Mouse (Mus musculus) heart, embryonic 16.5 days (tissue): ENCODE data around the gene Gadd45g. TPM values are rescaled to one million over a fixed set of nuclear protein-coding genes. Genes with fewer than 3 reads are reported as not detected.
A peak's percentile ranks its signal among the peaks of the same experiment; 100 is the strongest.

ENCODE experiments used
- ATAC-seq: fragments of 200-750 bp; cut with Nextera tagmentation; replicated peaks from 2 replicates; pipeline ENCODE4 v1.8.0; 2017; ENCODE audit warnings: moderate number of reproducible peaks; ENCODE audit not compliant: insufficient read depth, low FRiP score; ENCODE audit errors: extremely low read depth
- H3K27ac ChIP-seq: fragments of 300-500 bp; sonication (generic); 2 replicates; pipeline ENCODE4 v1.5.1; 2014; ENCODE audit warnings: mild to moderate bottlenecking, low read length, control low read depth, moderate library complexity
- H3K27me3 ChIP-seq: fragments of 300-500 bp; sonication (generic); 2 replicates; pipeline ENCODE4 v1.6.1; 2014; ENCODE audit warnings: low read length, mixed read lengths; ENCODE audit not compliant: control insufficient read depth, insufficient read depth
- H3K36me3 ChIP-seq: fragments of 300-500 bp; sonication (generic); 2 replicates; pipeline ENCODE4 v1.6.1; 2014; ENCODE audit not compliant: control insufficient read depth, insufficient read depth
- H3K4me1 ChIP-seq: fragments of 300-500 bp; sonication (generic); 2 replicates; pipeline ENCODE4 v1.6.1; 2014; ENCODE audit warnings: low read length, mixed read lengths; ENCODE audit not compliant: control insufficient read depth, insufficient read depth
- H3K4me2 ChIP-seq: fragments of 300-500 bp; sonication (generic); 2 replicates; pipeline ENCODE4 v1.6.1; 2014; ENCODE audit warnings: low read depth, mild to moderate bottlenecking, control low read depth, low read length
- H3K4me3 ChIP-seq: fragments of 300-500 bp; sonication (generic); 2 replicates; pipeline ENCODE4 v1.5.1; 2014; ENCODE audit warnings: mild to moderate bottlenecking, control low read depth, low read length
- H3K9ac ChIP-seq: fragments of 300-500 bp; sonication (generic); 2 replicates; pipeline ENCODE4 v1.6.1; 2014; ENCODE audit warnings: low read length, control low read depth
- H3K9me3 ChIP-seq: fragments of 300-500 bp; sonication (generic); replicated peaks from 2 replicates; pipeline ENCODE4 v1.6.1; 2016; ENCODE audit warnings: low read length; ENCODE audit not compliant: control insufficient read depth
- WGBS: fragments of 180-500 bp; shearing (Covaris S2); extraction: QIAGEN DNeasy Blood & Tissue Kit; methylation state at CpG from one replicate; pipeline ENCODE4 v1.1.7; 2014; 5-methylcytosine and 5-hydroxymethylcytosine counted together
- polyA plus RNA-seq: library from polyadenylated mRNA; unstranded; fragments of >200 nt; fragmentation: Nextera tagmentation; extraction: Ambion mirVana; gene quantifications from 2 replicates; pipeline ENCODE4 v1.2.1, GENCODE M21; 2015

The Gadd45g gene
- polyA plus RNA-seq, 1 experiment from 2014 or later = 43.1 TPM

DNA sequence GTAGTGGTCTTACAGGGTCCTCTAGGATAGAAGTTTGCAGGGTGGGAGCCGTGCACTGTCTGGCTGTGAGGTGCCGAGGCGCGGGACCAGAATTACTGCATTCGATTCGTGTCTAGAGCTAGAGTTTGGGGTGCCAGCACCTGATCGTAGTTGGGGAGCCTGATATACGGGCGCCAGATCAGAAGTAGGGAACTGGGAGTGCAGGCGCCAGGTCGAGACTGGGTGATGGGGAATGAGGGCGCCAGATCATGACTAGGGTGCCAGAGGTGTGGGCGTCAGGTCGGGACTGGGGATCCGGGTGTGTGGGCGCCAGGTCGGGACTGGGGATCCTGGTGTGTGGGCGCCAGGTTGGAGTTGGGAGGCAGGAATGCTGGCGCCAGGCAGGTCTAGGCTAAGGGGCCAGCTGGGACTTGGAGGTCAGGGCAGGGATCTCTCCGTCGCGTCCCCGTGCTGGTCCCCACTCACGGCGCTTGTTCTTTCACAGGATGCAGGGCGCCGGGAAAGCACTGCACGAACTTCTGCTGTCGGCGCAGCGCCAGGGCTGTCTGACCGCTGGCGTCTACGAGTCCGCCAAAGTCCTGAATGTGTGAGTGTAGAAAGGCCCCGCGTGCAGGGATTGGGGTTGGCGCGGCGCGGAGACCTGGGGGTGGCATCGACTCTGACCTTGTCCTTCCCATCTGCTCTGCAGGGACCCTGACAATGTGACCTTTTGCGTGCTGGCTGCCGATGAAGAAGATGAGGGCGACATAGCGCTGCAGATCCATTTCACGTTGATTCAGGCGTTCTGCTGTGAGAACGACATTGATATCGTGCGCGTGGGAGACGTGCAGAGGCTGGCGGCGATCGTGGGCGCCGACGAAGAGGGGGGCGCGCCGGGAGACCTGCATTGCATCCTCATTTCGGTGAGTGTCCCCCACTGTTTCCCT is 653 bp downstream of the Gadd45g start:
- Histone ChIP-seq H3K36me3 (no peaks in the 10 kb centered on the region), H3K4me1 (peaks cover 30% of the 10 kb centered on the region), H3K27me3 (no peaks in the 10 kb centered on the region), H3K9me3 (no peaks in the 10 kb centered on the region), H3K27ac (peak overlapping the region; percentile 95), H3K4me2 (peak overlapping the region; percentile 96), H3K4me3 (peak overlapping the region; percentile 77), H3K9ac (peak overlapping the region; percentile 84)
- peak; percentile 8 for ATAC-seq
- under 1% methylated on average over 63 of the region's 63 CpGs for WGBS

DNA sequence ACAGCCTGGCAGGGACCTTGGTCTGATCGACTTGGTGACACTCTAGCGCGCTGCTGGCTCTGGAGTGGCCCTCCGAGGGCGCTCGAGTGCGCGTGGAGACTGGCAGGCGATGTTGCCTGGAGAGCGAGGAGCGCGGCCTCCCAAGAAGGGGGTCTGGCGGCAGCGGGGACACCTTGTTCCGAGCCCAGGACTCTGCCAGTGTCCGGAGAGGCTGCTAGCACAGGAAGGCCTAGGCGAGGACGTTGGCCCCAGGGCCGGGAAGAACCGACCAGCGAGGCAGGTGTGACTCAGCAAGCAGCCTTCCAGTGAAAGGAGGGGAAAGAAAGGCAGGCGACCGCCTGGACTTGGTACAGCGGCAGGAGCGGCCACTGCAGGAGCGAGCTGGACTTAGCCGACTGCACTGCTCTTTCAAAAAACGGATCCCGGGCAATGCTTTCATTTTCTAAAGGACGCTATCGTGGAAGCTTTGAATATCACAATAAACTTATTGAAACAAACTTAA is 1.6 kb downstream of the Gadd45g start:
- under 1% methylated on average over 31 of the region's 31 CpGs for WGBS
- Histone ChIP-seq H3K4me3 (peak overlapping the region; percentile 77), H3K36me3 (no peaks in the 10 kb centered on the region), H3K27ac (peak overlapping the region; percentile 95), H3K9me3 (no peaks in the 10 kb centered on the region), H3K4me2 (peak overlapping the region; percentile 96), H3K4me1 (peaks cover 29% of the 10 kb centered on the region), H3K9ac (peak overlapping the region; percentile 84), H3K27me3 (no peaks in the 10 kb centered on the region)
- ATAC-seq = peak; percentile 24; the same call in 1 of the 2 replicates

- peak; percentile 24 for ATAC-seq
- H3K4me2 ChIP-seq = peak overlapping the region; percentile 96
- H3K9me3 ChIP-seq = no peaks in the 10 kb centered on the region
- H3K27me3 ChIP-seq = no peaks in the 10 kb centered on the region
- H3K9ac ChIP-seq = peak overlapping the region; percentile 84
- WGBS = 2% methylated on average over 20 of the region's 20 CpGs
- H3K4me3 ChIP-seq = peak overlapping the region; percentile 77
- H3K36me3 ChIP-seq = no peaks in the 10 kb centered on the region
- H3K4me1 ChIP-seq = peaks cover 35% of the 10 kb centered on the region
- H3K27ac ChIP-seq = peak overlapping the region; percentile 95
Observed at GRCm38 (mm10) chr13:51848481-51849240, 2.2 kb downstream of the Gadd45g start.

DNA sequence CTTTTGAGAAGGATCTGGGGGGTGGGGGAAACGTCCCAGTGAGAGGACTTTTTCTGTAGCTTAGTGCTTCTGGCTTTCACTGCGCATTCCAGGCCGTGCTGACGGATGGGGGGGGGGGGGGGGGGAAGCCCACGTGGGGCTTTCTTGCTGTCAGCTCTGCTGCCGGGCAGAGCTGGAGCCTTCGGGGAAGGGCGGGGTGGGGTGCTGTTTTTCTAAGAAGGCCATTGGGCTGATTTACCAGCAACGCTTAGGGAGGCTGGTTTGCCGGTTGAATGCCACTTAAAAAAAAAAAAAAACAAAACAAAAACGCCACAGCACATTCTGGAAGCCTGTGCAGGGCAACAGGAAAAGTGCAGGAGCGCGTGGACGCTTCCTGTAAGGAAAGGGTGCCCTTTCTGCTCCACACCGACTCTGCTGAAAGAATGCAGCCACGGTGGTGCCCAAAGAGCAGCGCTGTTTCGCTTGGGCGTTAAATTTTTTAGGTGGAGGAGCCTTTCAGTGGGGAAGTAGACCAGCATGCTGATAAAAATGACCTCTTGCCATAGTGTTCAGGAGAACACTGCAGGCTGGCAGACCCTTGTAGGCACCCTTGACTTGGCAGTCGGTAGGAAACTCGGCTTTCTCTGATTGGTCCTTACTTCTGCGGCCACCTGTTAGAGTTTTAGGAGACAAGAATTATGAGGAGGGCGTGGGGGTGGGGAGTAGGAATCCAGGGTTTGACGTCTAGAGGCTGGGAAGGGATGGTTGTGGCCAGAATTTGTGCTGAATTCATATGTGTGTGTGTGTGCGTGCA is 3.0 kb downstream of the Gadd45g start:
- Histone ChIP-seq H3K4me2 (peak overlapping the region; percentile 96), H3K36me3 (no peaks in the 10 kb centered on the region), H3K9me3 (no peaks in the 10 kb centered on the region), H3K9ac (peak overlapping the region; percentile 84), H3K4me3 (peak overlapping the region; percentile 77), H3K27me3 (no peaks in the 10 kb centered on the region), H3K27ac (peak overlapping the region; percentile 95), H3K4me1 (peaks cover 38% of the 10 kb centered on the region)
- ATAC-seq = peak; percentile 31
- WGBS = 7% methylated on average over 25 of the region's 25 CpGs

DNA sequence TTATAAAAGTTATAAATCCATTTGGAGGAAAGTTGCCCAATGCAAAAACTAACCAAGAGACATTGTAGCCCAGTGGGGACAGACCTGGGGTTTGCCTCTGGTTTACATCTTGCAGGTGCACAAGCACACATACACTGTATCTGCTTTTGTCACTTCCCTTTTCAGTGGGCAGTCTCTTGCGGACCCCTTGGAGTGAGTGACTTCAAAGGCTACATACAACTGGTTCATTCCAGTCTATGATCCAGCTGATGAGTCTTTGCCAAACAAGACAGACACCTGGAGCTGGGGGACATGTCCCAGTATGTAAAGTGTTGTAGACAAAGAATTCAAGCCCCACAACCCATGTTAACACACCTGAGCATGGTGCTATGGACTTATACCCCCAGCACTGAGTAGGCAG is 4.1 kb downstream of the Gadd45g start:
- Histone ChIP-seq H3K27ac (no peak overlapping the region), H3K4me2 (no peak overlapping the region), H3K4me1 (peaks cover 36% of the 10 kb centered on the region), H3K36me3 (no peaks in the 10 kb centered on the region), H3K27me3 (no peaks in the 10 kb centered on the region), H3K9ac (no peak overlapping the region), H3K4me3 (no peak overlapping the region), H3K9me3 (no peaks in the 10 kb centered on the region)
- no peak for ATAC-seq
- WGBS = 81% methylated on average over 1 of the region's 1 CpGs

DNA sequence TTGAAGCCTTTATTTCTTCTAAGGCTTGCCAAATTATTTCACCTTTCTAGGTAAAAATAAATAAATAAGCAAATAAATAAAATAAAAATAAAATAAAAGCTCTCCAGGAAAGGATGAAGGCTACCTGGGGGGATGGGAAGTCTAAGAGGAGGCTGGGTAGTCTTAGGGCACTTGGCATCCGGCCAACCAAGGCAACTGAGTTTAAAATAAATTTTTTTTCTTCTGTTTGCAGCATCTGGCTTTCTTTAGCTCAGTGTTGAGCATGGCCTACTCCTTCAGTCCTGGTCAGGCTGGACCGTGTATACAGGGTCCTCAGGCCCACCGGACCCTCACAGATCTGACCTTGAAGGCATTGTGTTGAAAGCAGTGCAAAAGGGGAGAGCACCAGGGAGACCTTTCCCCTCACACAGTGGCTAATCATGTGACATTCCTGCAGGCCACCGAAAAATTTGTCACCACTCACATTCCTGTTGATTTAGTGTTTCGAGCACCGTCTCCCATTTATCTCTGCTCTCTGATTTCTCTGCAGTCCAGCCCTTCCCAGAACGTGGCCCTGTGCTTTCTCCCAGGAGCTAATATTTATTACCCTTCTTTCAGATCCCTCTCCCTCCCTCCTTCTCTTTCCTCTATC is 6.2 kb downstream of the Gadd45g start:
- H3K9ac ChIP-seq = peak overlapping the region; percentile 13; the same call in 1 of the 2 replicates
- no peaks in the 10 kb centered on the region for H3K27me3 ChIP-seq
- no peak overlapping the region for H3K4me3 ChIP-seq
- peaks cover 36% of the 10 kb centered on the region for H3K4me1 ChIP-seq
- no peak for ATAC-seq
- H3K4me2 ChIP-seq = peak overlapping the region; percentile 35; the same call in 1 of the 2 replicates
- no peaks in the 10 kb centered on the region for H3K9me3 ChIP-seq
- no peak overlapping the region for H3K27ac ChIP-seq
- WGBS = 21% methylated on average over 7 of the region's 7 CpGs
- no peaks in the 10 kb centered on the region for H3K36me3 ChIP-seq

DNA sequence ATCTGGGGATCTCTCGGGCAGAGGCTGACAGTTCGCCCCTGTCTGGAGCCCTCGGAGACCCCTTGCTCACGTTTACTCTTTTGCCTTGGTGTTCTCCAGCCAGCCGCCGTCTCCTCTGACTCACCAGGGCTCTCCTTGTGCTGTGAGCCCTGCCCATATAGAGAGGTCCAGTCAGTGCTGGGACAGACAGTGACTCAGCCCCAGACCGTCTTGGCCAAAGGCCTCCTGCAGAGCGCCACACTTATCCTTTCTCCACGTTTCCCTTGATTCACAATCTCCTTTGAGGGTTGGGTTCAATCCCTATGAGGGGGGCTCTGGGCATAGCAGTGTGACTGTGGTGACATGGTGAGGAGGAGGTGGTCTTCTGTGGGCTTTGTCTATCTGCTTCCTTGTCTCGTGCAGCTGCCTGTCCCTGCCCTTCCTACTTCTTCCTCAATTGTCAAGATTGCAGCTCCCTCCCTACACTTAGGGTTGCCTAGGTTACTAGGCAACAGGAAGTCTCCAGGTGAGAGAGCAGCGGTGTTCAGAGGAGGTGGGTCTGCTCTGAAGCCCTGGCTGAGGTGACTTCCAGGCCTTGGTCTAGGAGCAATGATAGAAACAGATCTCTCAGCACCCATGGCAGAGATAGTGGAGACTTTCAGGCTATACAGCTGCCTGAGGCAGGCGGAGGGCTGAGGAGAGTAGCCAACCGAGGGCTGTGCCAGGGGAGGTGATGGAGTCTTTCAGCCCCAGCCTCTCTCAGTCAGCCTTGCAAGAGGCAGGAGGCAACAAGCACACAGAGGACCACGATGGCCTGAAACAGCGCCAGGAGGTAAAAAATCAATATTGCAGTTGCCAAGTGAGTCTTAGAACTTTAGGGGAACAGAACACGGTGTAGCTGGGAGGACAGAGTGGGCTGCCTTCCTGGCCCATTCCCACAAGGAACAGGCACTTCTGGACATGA is 7.1 kb downstream of the Gadd45g start:
- H3K4me3 ChIP-seq = no peak overlapping the region
- no peak overlapping the region; the same call in 1 of the 2 replicates for H3K27ac ChIP-seq
- no peaks in the 10 kb centered on the region for H3K36me3 ChIP-seq
- no peak; the same call in 1 of the 2 replicates for ATAC-seq
- H3K9ac ChIP-seq = peak overlapping the region; percentile 3
- peak overlapping the region; percentile 35; the same call in 1 of the 2 replicates for H3K4me2 ChIP-seq
- peaks cover 35% of the 10 kb centered on the region for H3K4me1 ChIP-seq
- H3K9me3 ChIP-seq = no peaks in the 10 kb centered on the region
- H3K27me3 ChIP-seq = no peaks in the 10 kb centered on the region
- WGBS = 30% methylated on average over 16 of the region's 16 CpGs
